Mouse (Mus musculus) stomach, postnatal 0 days (tissue): Measurements from ENCODE around the gene Prkcb.

Source experiments
- CTCF ChIP-seq: IDR thresholded peaks from 2 replicates; pipeline ENCODE4 v1.5.1; 2016; ENCODE audit warnings: antibody characterized with exemption, low read depth, mild to moderate bottlenecking, moderate library complexity
- EP300 ChIP-seq: optimal IDR thresholded peaks from 2 replicates; pipeline ENCODE3; 2016; ENCODE audit warnings: antibody characterized with exemption

DNA sequence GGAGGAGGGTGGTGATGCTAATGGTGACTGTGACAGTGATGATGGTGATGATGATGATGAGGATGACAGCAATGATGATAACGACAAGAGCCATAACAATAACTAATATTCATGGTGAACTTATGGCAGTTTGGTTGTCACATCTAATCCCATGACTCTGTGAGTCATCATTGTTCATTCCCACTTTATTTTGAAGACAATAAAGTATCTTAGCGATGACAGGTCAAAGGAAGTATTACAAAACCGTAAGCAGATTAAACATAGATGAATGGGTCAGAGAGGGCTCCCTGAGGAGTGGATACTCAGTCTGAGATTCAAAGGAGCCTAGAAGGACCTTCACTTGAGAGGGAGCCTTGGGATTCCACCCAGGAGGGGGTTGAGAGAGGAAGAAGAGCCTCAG, 122.3 kb downstream of the Prkcb start:
- no peak for TF ChIP-seq CTCF
- TF ChIP-seq EP300: no peak
